Mouse (Mus musculus) lung, adult 2 months (tissue): ENCODE measurements around the gene Gm10912.

Experiments used
- CTCF ChIP-seq: fragments of 200-500 bp; IDR thresholded peaks from 2 replicates; pipeline ENCODE4 v1.5.1; 2011; ENCODE audit warnings: mild to moderate bottlenecking, low read length, control low read depth; ENCODE audit not compliant: insufficient read depth
- POLR2A ChIP-seq: fragments of 200-500 bp; IDR thresholded peaks from 2 replicates; pipeline ENCODE4 v1.6.1; 2011; ENCODE audit warnings: low read depth, mild to moderate bottlenecking, control low read depth, low read length, borderline replicate concordance; ENCODE audit errors: extremely low read depth

DNA sequence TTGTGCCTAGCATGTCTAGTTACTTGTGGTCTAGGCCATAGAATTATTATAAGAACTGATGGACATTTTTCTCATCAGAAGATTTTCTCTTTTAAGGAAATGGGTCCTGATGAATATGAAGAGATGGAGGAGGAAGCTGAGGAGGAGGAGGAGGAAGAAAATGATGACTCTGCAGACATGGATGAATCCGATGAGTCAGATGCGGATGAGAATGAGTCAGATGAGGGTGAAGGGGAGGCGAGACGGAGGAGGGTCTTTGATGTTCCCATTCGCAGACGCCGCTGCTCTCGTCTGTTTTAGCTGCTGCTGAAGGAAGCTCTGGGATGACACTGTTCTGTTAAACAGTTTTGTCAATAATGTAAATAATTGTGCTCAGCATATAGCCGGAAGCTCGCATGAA is 5.8 kb upstream of the Gm10912 start:
- TF ChIP-seq CTCF: no peak
- TF ChIP-seq POLR2A: no peak
